Mouse (Mus musculus) embryonic facial prominence, embryonic 13.5 days (tissue): Measurements from ENCODE around the gene Tmem39b. TPM values are rescaled to one million over a fixed set of nuclear protein-coding genes. Genes with fewer than 3 reads are reported as not detected.
"Not testable (repeated sequence)": the region's sequence is repeated elsewhere in the genome, so short reads cannot be mapped to it uniquely, and the experiment has no call there.

Source experiments
- ATAC-seq: fragments of 200-750 bp; cut with Nextera tagmentation; 2 replicates; pipeline ENCODE4 v1.8.0; 2017; ENCODE audit warnings: low read depth; ENCODE audit not compliant: insufficient number of reproducible peaks, insufficient read depth, low FRiP score, low TSS enrichment
- H3K27ac ChIP-seq: fragments of 300-500 bp; sonication (generic); 2 replicates; pipeline ENCODE4 v1.5.1; 2015; ENCODE audit warnings: moderate library complexity, mild to moderate bottlenecking, inconsistent platforms
- H3K27me3 ChIP-seq: fragments of 300-500 bp; sonication (generic); 2 replicates; pipeline ENCODE4 v1.6.1; 2015; ENCODE audit warnings: mild to moderate bottlenecking, inconsistent platforms
- H3K36me3 ChIP-seq: fragments of 300-500 bp; sonication (generic); 2 replicates; pipeline ENCODE4 v1.6.1; 2015; ENCODE audit warnings: mild to moderate bottlenecking, inconsistent platforms
- H3K4me1 ChIP-seq: fragments of 300-500 bp; sonication (generic); 2 replicates; pipeline ENCODE4 v1.6.1; 2015; ENCODE audit warnings: inconsistent platforms
- H3K4me2 ChIP-seq: fragments of 300-500 bp; sonication (generic); 2 replicates; pipeline ENCODE4 v1.6.1; 2015; ENCODE audit warnings: moderate library complexity, mild to moderate bottlenecking, inconsistent platforms
- H3K4me3 ChIP-seq: fragments of 300-500 bp; sonication (generic); 2 replicates; pipeline ENCODE4 v1.5.1; 2015; ENCODE audit warnings: mild to moderate bottlenecking, inconsistent platforms
- H3K9ac ChIP-seq: fragments of 300-500 bp; sonication (generic); 2 replicates; pipeline ENCODE4 v1.6.1; 2015; ENCODE audit warnings: mild to moderate bottlenecking, inconsistent platforms
- H3K9me3 ChIP-seq: fragments of 300-500 bp; sonication (generic); 2 replicates; pipeline ENCODE4 v1.6.1; 2016; ENCODE audit warnings: inconsistent platforms
- WGBS: fragments of 180-500 bp; shearing (Covaris S2); methylation state at CpG from one replicate; pipeline ENCODE4 v1.1.7; 2015; ENCODE audit warnings: mixed read lengths; 5-methylcytosine and 5-hydroxymethylcytosine counted together
- polyA plus RNA-seq: library from polyadenylated mRNA; unstranded; fragments of >200 nt; fragmentation: Nextera tagmentation; extraction: Ambion mirVana; gene quantifications from 2 replicates; pipeline ENCODE4 v1.2.1, GENCODE M21; 2015

Gene Tmem39b
- 14.8 and 18.5 TPM in 2 replicates for polyA plus RNA-seq

DNA sequence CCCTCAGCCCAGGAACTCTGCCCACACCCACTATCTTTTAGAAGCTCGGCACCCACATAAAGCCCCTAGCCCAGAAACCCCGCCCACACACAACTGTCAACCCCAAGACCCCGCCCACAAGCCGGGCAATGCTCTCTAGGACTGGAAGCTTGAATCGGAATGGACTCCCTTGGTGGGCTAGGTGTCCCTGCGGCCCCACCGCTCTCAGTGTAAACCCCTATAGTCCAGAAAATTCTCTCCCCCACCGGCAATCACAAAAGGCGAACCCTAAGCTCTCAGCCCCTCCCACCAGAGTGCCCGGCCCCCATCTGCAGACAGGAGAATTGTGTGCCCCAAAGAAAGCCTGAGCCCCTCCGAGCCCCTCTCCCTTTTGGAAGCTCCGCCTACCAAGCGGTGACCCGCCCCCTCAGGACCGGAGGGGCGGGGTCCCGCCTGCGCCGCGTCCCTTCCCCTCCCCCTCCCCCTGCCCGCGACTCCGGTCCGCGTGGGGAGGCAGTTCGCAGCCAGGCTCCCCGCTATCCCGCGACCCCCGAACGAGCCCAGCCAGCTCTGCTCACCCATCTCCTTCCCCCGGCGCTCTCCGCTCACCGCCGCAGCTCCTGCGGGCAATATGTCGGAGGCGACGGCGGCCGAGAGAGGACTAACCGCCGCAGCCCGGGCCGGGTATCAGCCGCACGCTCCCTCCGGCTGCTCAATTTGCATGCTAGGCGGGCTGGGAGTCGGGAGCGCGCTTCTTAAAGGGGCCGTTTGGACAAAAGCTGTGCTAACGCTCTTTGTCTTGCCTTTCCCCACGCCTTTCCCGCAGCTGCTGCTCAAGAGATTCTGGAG lies at the start of gene Tmem39b:
Gene Tmem39b (minus strand): TSS at position 681 of the 828 bp plus-strand sequence.
- Histone ChIP-seq H3K27me3 (no peaks in the 10 kb centered on the region), H3K36me3 (peaks cover 30% of the 10 kb centered on the region), H3K4me1 (peaks cover 16% of the 10 kb centered on the region), H3K9me3 (no peaks in the 10 kb centered on the region), H3K27ac (peak within 1 kb of the TSS; percentile 95), H3K4me2 (peak within 1 kb of the TSS; percentile 68), H3K9ac (peak within 1 kb of the TSS; percentile 81), H3K4me3 (peak within 1 kb of the TSS; percentile 66)
- ATAC-seq = peak; percentile 78
- WGBS = 0% methylated on average over 57 of the region's 57 CpGs

DNA sequence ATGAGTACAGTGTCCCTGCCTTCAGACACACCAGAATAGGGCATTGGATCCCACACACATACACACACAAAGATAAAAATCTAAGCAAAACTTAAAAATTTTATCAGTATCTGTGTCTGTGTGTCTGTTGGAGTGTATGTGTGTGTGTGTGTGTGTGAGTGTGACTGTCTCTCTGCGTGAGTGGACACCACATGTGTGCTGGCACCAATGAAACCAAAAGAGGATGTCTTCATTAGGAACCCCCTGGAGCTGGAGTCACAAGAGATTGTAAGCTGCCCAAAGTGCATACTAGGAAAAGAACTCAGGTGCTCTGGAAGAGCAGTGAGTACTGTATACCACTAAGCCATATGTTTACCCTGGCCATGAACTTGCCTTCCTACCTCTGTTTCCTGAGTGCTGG lies 49.5 kb upstream of the Tmem39b start:
- no peaks in the 10 kb centered on the region for H3K27me3 ChIP-seq
- H3K27ac ChIP-seq = no peak overlapping the region
- 67% methylated on average over 1 of the region's 1 CpGs for WGBS
- no peaks in the 10 kb centered on the region for H3K9me3 ChIP-seq
- ATAC-seq = no peak
- no peaks in the 10 kb centered on the region for H3K36me3 ChIP-seq
- no peak overlapping the region for H3K4me3 ChIP-seq
- H3K9ac ChIP-seq = no peak overlapping the region
- no peak overlapping the region for H3K4me2 ChIP-seq
- peaks cover 9% of the 10 kb centered on the region for H3K4me1 ChIP-seq

DNA sequence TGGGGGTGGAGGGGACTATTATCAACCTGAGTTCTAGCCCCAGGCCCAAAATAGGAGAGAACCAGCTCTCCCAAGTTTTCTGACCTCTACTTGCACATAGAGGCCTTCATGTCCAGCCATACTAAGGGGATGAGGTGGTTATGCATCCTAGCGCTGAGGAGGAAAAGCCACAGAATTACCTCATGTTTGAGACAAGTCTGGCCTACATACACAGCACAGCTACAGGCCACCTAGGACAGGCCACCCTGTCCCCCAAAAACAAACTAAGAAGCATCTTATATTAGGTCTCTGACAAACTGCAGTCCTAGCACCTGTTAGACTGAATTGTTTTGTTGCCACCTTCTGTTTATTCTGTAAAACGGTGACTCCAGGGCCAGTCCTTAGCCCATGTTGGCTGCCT lies 46.9 kb upstream of the Tmem39b start:
- Histone ChIP-seq H3K9ac (peak overlapping the region; percentile 86), H3K4me1 (peaks cover 20% of the 10 kb centered on the region), H3K27me3 (no peaks in the 10 kb centered on the region), H3K36me3 (no peaks in the 10 kb centered on the region), H3K4me3 (peak overlapping the region; percentile 100; the same call in 1 of the 2 replicates), H3K9me3 (no peaks in the 10 kb centered on the region), H3K4me2 (peak overlapping the region; percentile 63), H3K27ac (peak overlapping the region; percentile 99)
- no peak for ATAC-seq
- WGBS = 57% methylated on average over 2 of the region's 2 CpGs

DNA sequence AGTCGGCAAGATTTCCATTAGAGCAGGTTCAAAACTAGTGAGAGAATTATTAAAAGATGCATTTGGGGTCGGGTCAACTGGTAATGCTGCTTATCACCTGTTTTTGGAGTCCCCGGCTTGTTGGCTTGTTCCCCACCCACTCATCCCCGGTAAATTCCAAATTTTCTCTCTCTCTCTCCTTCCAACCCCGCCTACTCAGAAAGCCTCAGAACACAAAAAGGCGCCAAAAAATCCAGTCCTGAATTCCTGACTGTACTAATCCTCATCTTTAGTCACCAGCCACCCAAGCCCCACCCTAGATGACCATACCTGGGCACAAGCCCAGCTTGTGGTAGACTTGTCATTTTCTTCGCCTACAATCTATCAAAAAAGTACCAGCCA lies 46.4 kb upstream of the Tmem39b start:
- Histone ChIP-seq H3K27me3 (no peaks in the 10 kb centered on the region), H3K36me3 (no peaks in the 10 kb centered on the region; the same call in 1 of the 2 replicates), H3K4me3 (peak overlapping the region; percentile 100), H3K9me3 (no peaks in the 10 kb centered on the region), H3K4me1 (peaks cover 22% of the 10 kb centered on the region), H3K4me2 (peak overlapping the region; percentile 63), H3K9ac (peak overlapping the region; percentile 86), H3K27ac (peak overlapping the region; percentile 99)
- 6% methylated on average over 7 of the region's 7 CpGs for WGBS
- ATAC-seq = no peak

DNA sequence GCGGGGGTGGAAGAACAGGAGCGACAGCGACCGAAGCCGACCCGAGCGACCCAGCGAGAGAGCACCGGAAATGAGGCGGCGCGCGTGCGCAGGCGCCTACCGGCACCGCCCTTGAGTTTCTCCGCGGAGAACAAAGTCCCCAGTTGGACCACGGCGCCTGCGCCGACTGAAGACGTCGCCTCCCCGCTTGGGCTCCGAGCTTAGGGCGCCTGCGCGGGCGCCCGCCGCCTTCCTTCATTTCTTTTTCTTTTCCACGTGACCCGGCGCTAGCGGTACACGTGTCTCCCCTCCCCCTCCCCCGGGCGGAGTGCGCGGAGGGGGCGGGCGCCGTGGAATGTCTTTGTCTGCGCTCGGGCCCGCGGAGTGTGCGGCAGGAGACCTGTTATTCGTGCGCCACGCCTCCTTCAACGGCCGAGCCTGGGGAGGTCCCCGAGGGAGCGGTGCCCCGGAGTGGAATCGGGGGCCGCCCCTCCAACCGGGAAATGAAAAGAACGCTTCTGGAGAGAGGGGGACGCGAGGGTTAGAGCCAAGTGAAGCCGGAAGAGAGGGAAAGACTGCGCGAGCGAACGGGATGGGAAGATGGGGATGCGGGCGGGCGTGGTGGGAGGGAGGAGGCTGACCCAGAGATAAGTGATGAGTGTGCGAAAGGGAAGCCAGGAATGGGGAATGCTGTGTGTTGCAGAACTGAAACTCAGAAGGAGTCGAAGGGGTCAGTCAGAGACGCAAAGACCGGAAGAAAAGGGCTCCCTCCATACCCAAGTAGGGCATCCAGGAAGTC lies 45.8 kb upstream of the Tmem39b start, which contains the start of gene Khdrbs1:
Gene Khdrbs1 (minus strand): TSS at position 72 of the 778 bp plus-strand sequence.
- Histone ChIP-seq H3K27ac (peak within 1 kb of the TSS; percentile 99), H3K9ac (peak within 1 kb of the TSS; percentile 100), H3K4me3 (peak within 1 kb of the TSS; percentile 100), H3K36me3 (peaks cover under 1% of the 10 kb centered on the region; the same call in 1 of the 2 replicates), H3K9me3 (no peaks in the 10 kb centered on the region), H3K4me1 (peaks cover 24% of the 10 kb centered on the region), H3K4me2 (peak within 1 kb of the TSS; percentile 74), H3K27me3 (no peaks in the 10 kb centered on the region)
- peak; percentile 92 for ATAC-seq
- under 1% methylated on average over 76 of the region's 76 CpGs for WGBS

DNA sequence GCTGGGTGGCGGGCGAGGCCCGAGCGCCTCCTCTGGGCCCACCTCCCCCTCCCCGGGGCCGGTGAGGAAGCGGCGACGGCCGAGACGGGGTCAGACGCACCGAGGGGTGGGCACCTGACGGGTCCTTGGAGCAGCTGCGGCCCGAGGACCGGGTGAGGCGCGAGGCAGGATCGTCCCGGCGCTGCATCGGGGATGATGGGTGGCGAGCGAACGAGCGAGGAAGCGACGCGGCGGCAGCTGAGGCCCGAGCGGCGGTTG lies 45.3 kb upstream of the Tmem39b start:
- ATAC-seq = peak; percentile 10; the same call in 1 of the 2 replicates
- Histone ChIP-seq H3K4me3 (peak overlapping the region; percentile 100), H3K27ac (peak overlapping the region; percentile 99), H3K4me2 (peak overlapping the region; percentile 74), H3K9me3 (no peaks in the 10 kb centered on the region), H3K36me3 (peaks cover 4% of the 10 kb centered on the region; the same call in 1 of the 2 replicates), H3K9ac (peak overlapping the region; percentile 100), H3K4me1 (peaks cover 29% of the 10 kb centered on the region), H3K27me3 (no peaks in the 10 kb centered on the region)
- WGBS = 0% methylated on average over 34 of the region's 34 CpGs

DNA sequence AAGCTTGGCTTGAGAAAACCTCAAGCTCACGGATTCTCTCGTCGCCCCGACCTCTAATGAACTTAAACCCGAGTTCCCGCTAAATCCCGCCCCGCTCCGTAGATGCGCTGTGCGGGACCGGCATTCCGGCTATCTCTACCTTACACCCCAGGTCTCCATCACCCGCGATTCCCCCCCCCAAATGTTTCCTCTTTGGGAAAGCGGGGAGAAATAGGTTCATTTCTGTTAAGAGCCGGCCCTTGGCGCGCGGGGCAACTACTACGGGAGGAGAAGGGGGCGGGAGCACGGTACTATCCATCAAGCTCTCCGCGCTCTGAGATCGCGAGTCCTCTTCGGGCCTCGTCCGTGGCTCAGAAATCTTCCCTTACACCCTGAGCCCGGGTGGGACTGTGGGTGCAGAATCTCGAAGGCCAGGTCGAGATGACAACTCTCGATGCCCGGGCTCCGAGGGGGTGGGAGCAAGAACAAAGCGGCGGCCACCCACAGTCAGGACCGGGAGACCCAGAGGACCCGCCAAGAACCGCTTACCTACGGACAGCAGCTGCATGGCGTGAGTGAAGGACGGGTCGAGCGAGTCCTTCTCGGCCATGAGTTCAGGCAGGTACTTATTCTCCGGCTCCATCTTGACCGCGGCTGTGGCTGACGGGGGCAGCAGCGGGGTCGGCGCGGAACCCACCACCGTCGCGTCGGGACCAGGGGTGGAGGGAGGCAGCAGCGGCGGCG lies 44.8 kb upstream of the Tmem39b start:
- H3K9ac ChIP-seq = peak overlapping the region; percentile 100
- no peaks in the 10 kb centered on the region for H3K9me3 ChIP-seq
- ATAC-seq = no peak
- peak overlapping the region; percentile 74 for H3K4me2 ChIP-seq
- H3K4me1 ChIP-seq = peaks cover 29% of the 10 kb centered on the region
- H3K4me3 ChIP-seq = peak overlapping the region; percentile 100
- H3K27ac ChIP-seq = peak overlapping the region; percentile 99
- no peaks in the 10 kb centered on the region for H3K27me3 ChIP-seq
- under 1% methylated on average over 62 of the region's 62 CpGs for WGBS
- peaks cover 4% of the 10 kb centered on the region; the same call in 1 of the 2 replicates for H3K36me3 ChIP-seq

DNA sequence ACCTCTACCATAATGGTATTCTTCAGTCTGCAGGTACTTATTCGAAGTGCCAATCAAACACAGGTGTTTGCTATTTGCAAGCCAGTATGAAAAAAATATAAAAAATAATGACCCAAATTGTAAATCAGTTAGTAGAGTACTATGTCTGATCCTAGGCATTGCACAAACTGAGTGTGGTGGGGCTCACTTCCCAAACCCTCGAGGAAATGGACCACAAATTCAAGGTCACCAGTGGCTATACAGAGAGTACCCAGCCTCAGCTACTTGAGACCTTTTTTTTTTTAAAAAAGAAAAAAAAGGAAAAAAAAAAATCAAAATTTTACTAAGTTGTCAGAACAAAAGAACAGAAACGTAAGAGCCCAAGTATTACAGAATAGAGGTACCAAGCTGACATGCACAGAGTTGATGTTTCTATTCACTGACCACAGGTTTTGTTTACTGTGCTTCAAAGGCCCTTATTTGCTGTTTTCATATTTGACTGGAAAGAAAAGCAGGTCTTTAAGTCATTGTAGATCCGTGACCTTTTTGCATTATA lies 42.5 kb upstream of the Tmem39b start:
- peak overlapping the region; percentile 74 for H3K4me2 ChIP-seq
- peaks cover 35% of the 10 kb centered on the region for H3K4me1 ChIP-seq
- H3K9ac ChIP-seq = no peak overlapping the region
- no peaks in the 10 kb centered on the region for H3K9me3 ChIP-seq
- H3K4me3 ChIP-seq = peak overlapping the region; percentile 100
- 70% methylated on average over 4 of the region's 4 CpGs for WGBS
- peaks cover 5% of the 10 kb centered on the region; the same call in 1 of the 2 replicates for H3K36me3 ChIP-seq
- ATAC-seq = no peak
- H3K27me3 ChIP-seq = no peaks in the 10 kb centered on the region
- H3K27ac ChIP-seq = no peak overlapping the region

DNA sequence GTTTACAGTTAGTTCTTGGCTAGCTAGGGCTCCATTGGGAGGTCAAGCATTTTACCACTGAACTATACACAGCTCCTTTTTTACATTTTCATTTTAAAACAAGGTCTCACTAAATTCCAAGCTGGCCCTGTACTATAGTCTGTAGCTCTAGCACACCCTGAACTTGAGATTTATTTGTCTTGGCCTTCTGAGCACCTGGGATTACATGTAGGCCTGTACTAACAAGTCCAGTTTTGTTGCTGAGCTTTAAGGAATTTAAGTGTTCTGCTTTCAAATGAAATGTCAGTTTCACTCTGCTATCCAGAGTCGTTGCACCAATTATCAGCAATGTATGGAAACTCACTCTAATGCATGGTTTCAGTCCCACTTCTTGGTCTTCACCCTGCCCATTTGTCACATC lies 39.5 kb upstream of the Tmem39b start:
- Histone ChIP-seq H3K4me3 (no peak overlapping the region), H3K36me3 (peaks cover 8% of the 10 kb centered on the region; the same call in 1 of the 2 replicates), H3K4me2 (no peak overlapping the region), H3K27me3 (no peaks in the 10 kb centered on the region), H3K9me3 (no peaks in the 10 kb centered on the region), H3K9ac (no peak overlapping the region), H3K4me1 (peaks cover 31% of the 10 kb centered on the region), H3K27ac (no peak overlapping the region; the same call in 1 of the 2 replicates)
- 67% methylated on average over 1 of the region's 1 CpGs for WGBS
- no peak for ATAC-seq

DNA sequence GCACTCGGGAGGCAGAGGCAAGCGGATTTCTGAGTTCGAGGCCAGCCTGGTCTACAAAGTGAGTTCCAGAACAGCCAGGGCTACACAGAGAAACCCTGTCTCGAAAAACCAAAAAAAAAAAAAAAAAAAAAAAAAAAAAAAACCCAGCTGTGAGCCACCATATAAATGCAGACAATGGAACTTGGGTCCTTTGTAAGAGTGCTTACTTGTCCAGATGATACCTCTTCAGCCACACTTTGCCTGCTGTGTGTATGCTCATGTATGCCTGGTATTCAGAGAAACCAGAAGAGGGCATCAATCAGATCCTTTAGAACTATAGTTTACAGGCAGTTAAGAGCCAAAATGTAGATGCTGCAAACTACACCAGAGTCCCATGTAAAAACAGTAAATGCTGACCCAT lies 38.8 kb upstream of the Tmem39b start:
- not testable (repeated sequence) for H3K27me3 ChIP-seq, H3K36me3 ChIP-seq, H3K27ac ChIP-seq, H3K4me3 ChIP-seq, H3K4me2 ChIP-seq, H3K9me3 ChIP-seq, H3K9ac ChIP-seq, ATAC-seq
- peaks cover 30% of the 10 kb centered on the region for H3K4me1 ChIP-seq
- WGBS = 89% methylated on average over 4 of the region's 4 CpGs

DNA sequence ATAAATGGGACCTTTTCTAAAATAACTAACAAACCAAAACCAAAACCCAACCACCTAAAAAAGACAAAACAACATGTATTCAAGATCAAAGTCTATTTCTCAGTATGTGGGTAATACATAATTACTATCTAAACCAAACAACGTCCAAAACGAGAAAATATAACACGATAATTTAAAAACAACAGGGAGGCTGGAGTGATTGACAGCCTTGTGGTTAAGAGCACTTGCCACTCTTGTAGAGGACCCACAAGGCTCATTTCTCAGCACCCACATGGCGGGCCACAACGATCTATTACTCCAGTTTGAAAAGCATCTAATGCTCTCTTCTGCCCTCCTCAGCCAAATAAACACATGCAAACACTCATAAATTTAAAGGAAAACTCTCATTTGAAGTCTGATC lies 34.8 kb upstream of the Tmem39b start:
- no peak overlapping the region for H3K4me2 ChIP-seq
- H3K4me3 ChIP-seq = no peak overlapping the region
- H3K9ac ChIP-seq = no peak overlapping the region
- peaks cover 44% of the 10 kb centered on the region for H3K36me3 ChIP-seq
- ATAC-seq = no peak
- 80% methylated on average over 5 of the region's 5 CpGs for WGBS
- no peaks in the 10 kb centered on the region for H3K27me3 ChIP-seq
- 0 out of 2 replicates have a peak, but pooled peaks cover 6% of the 10 kb centered on the region for H3K4me1 ChIP-seq
- H3K9me3 ChIP-seq = no peaks in the 10 kb centered on the region
- H3K27ac ChIP-seq = no peak overlapping the region
